Mouse (Mus musculus): ENCODE results near the gene Cdc6. TPM values are rescaled to one million over a fixed set of nuclear protein-coding genes. Genes with fewer than 3 reads are reported as not detected.

Cdc6 gene
- polyA plus RNA-seq, 1 experiment from 2014 or later = 45.3 TPM

GRCm38 (mm10) chr11:98936606-98937409, 29.2 kb downstream of the Cdc6 start:
- Histone ChIP-seq H3K36me3 (no peaks in the 10 kb centered on the region), H3K4me1 (replicated peaks) (peaks cover 93% of the 10 kb centered on the region), H3K9me3 (no peaks in the 10 kb centered on the region), H3K27me3 (ENCODE audit: insufficient read depth, poor library complexity, severe bottlenecking) (peaks cover 45% of the 10 kb centered on the region), H3K27ac (peak overlapping the region; percentile 93), H3K4me3 (peak overlapping the region; percentile 80)
- 3% methylated on average over 23 of the region's 23 CpGs for WGBS
- DNase-seq (ENCODE audit: low spot score) = peak; percentile 43

DNA sequence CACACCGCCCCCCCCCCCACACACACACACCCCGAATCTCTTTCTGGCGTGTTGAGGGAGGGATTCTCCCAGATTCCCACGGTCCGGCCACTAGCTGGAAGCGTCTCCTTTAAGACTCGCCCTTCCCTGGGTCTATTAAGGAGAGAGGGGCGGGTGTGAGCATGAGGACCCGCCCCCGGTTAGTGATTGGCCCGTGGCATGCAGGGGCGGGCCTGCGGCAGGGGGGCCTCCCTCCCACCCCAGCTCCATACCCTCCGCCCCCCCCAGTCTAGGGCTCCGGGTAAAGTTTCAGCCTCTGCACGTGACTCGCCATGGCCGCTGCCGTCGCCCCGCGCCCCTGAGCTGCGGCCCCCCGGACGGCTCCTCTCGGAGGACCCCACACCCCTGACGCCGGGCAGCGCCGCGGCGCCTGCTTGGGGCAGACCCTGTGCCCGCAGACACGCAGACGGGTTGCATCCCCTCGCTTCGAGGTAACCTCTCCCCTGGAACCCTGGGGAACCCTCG, 29.9 kb downstream of the Cdc6 start:
- Histone ChIP-seq H3K9me3 (no peaks in the 10 kb centered on the region), H3K27ac (peak overlapping the region; percentile 93), H3K36me3 (no peaks in the 10 kb centered on the region), H3K4me3 (peak overlapping the region; percentile 80), H3K4me1 (replicated peaks) (peaks cover 93% of the 10 kb centered on the region), H3K27me3 (ENCODE audit: insufficient read depth, poor library complexity, severe bottlenecking) (peaks cover 45% of the 10 kb centered on the region)
- peak; percentile 88 for DNase-seq (ENCODE audit: low spot score)
- under 1% methylated on average over 38 of the region's 38 CpGs for WGBS

- Histone ChIP-seq H3K4me3 (peak overlapping the region; percentile 80), H3K36me3 (no peaks in the 10 kb centered on the region), H3K4me1 (replicated peaks) (peaks cover 93% of the 10 kb centered on the region), H3K27ac (peak overlapping the region; percentile 93), H3K9me3 (no peaks in the 10 kb centered on the region), H3K27me3 (ENCODE audit: insufficient read depth, poor library complexity, severe bottlenecking) (peaks cover 45% of the 10 kb centered on the region)
- no peak for DNase-seq (ENCODE audit: low spot score)
- WGBS = under 1% methylated on average over 39 of the region's 39 CpGs
Observed at GRCm38 (mm10) chr11:98937914-98938694, 30.5 kb downstream of the Cdc6 start.

DNA sequence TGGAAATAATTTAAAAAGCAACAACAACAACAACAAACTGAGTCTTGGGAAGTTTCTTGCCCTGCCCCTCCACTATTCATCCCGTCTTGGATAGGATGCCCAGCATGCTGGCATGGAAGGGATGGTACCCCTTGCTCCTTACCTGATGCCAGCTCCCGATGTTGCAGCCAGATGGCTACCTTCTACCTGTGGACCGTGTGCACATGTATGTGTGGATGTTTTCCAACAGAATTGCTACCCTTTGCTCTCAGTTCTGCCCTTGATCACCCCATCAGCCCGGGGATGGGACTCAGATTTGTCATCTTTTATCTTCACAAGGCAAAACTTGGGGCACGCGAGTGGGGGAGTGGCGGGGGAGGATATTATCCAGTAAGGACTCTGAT, 31.1 kb downstream of the Cdc6 start:
- no peaks in the 10 kb centered on the region for H3K36me3 ChIP-seq
- DNase-seq (ENCODE audit: low spot score) = no peak
- peaks cover 45% of the 10 kb centered on the region for H3K27me3 ChIP-seq (ENCODE audit: insufficient read depth, poor library complexity, severe bottlenecking)
- H3K4me1 ChIP-seq (replicated peaks) = peaks cover 93% of the 10 kb centered on the region
- 51% methylated on average over 7 of the region's 7 CpGs for whole genome bisulfite sequencing
- H3K27ac ChIP-seq = peak overlapping the region; percentile 93
- no peaks in the 10 kb centered on the region for H3K9me3 ChIP-seq
- H3K4me3 ChIP-seq = peak overlapping the region; percentile 80

GRCm38 (mm10) chr11:98939084-98939952, 31.7 kb downstream of the Cdc6 start:
- Histone ChIP-seq H3K9me3 (no peaks in the 10 kb centered on the region), H3K27me3 (ENCODE audit: insufficient read depth, poor library complexity, severe bottlenecking) (peaks cover 41% of the 10 kb centered on the region), H3K27ac (peak overlapping the region; percentile 87), H3K36me3 (no peaks in the 10 kb centered on the region), H3K4me3 (peak overlapping the region; percentile 80), H3K4me1 (replicated peaks) (peaks cover 98% of the 10 kb centered on the region)
- no peak for DNase-seq (ENCODE audit: low spot score)
- WGBS = 48% methylated on average over 15 of the region's 15 CpGs

DNA sequence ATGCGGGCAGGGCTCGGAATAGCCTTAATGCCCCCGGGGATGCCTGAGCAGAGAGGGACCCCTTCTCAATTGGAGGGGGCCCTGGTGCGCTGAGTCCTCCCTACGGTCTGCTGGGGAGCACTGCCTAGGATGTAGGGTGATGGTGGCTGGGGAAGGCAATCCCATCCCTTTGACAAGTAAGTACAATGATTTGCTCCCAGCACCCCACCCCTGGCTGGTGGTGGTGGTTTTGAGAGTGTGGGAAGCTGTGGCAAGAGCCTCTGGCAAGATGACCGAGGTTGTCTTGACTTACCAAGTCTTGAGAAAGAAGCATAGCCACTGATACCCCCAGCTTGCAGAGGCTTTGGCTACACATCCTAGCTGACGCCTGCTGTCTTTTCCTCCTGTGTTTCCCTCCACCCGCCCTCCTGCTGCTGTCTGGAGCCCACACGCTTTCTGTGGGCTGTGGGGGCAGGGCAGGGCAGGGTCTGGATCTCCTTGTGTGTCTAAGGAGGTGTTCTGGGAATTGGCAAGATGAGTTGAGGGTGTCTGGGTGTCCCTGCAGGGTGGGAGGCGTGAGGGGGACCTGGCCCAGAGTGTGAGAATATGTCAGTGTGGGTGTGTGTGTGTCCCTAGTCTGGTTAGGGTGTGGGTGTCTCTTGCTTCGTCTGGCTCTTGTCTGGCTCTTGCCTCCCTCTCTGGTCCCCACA, 32.5 kb downstream of the Cdc6 start:
- peak overlapping the region; percentile 87 for H3K27ac ChIP-seq
- 51% methylated on average over 11 of the region's 11 CpGs for WGBS

GRCm38 (mm10) chr11:98940776-98941175, 33.2 kb downstream of the Cdc6 start:
- Histone ChIP-seq H3K4me3 (peak overlapping the region; percentile 80), H3K36me3 (no peaks in the 10 kb centered on the region), H3K27me3 (ENCODE audit: insufficient read depth, poor library complexity, severe bottlenecking) (peaks cover 27% of the 10 kb centered on the region), H3K27ac (peak overlapping the region; percentile 87), H3K4me1 (replicated peaks) (peaks cover 100% of the 10 kb centered on the region), H3K9me3 (no peaks in the 10 kb centered on the region)
- 38% methylated on average over 3 of the region's 3 CpGs for WGBS
- peak; percentile 8 for DNase-seq (ENCODE audit: low spot score)

More for the DNA sequence above, 32.5 kb downstream of the Cdc6 start:
- Histone ChIP-seq H3K36me3 (no peaks in the 10 kb centered on the region), H3K4me1 (replicated peaks) (peaks cover 100% of the 10 kb centered on the region), H3K4me3 (peak overlapping the region; percentile 80), H3K9me3 (no peaks in the 10 kb centered on the region), H3K27me3 (ENCODE audit: insufficient read depth, poor library complexity, severe bottlenecking) (peaks cover 33% of the 10 kb centered on the region)
- no peak for DNase-seq (ENCODE audit: low spot score)

GRCm38 (mm10) chr11:98941341-98941825, 33.8 kb downstream of the Cdc6 start:
- H3K36me3 ChIP-seq = no peaks in the 10 kb centered on the region
- no peak for DNase-seq (ENCODE audit: low spot score)
- H3K27me3 ChIP-seq (ENCODE audit: insufficient read depth, poor library complexity, severe bottlenecking) = peaks cover 21% of the 10 kb centered on the region
- H3K9me3 ChIP-seq = no peaks in the 10 kb centered on the region
- H3K4me1 ChIP-seq (replicated peaks) = peaks cover 98% of the 10 kb centered on the region
- peak overlapping the region; percentile 80 for H3K4me3 ChIP-seq
- 5% methylated on average over 12 of the region's 12 CpGs for whole genome bisulfite sequencing
- peak overlapping the region; percentile 87 for H3K27ac ChIP-seq

GRCm38 (mm10) chr11:98941826-98942550, 34.4 kb downstream of the Cdc6 start:
- 5% methylated on average over 15 of the region's 15 CpGs for WGBS
- DNase-seq (ENCODE audit: low spot score) = peak; percentile 88
- Histone ChIP-seq H3K9me3 (no peaks in the 10 kb centered on the region), H3K4me3 (peak overlapping the region; percentile 80), H3K4me1 (replicated peaks) (peaks cover 94% of the 10 kb centered on the region), H3K36me3 (no peaks in the 10 kb centered on the region), H3K27me3 (ENCODE audit: insufficient read depth, poor library complexity, severe bottlenecking) (peaks cover 17% of the 10 kb centered on the region), H3K27ac (peak overlapping the region; percentile 87)

- no peak for DNase-seq (ENCODE audit: low spot score)
- 72% methylated on average over 3 of the region's 3 CpGs for WGBS
- Histone ChIP-seq H3K27ac (peak overlapping the region; percentile 87), H3K4me1 (replicated peaks) (peaks cover 94% of the 10 kb centered on the region), H3K9me3 (no peaks in the 10 kb centered on the region), H3K27me3 (ENCODE audit: insufficient read depth, poor library complexity, severe bottlenecking) (peaks cover 17% of the 10 kb centered on the region), H3K4me3 (peak overlapping the region; percentile 80), H3K36me3 (no peaks in the 10 kb centered on the region)
Observed at GRCm38 (mm10) chr11:98942555-98942922, 34.9 kb downstream of the Cdc6 start.

DNA sequence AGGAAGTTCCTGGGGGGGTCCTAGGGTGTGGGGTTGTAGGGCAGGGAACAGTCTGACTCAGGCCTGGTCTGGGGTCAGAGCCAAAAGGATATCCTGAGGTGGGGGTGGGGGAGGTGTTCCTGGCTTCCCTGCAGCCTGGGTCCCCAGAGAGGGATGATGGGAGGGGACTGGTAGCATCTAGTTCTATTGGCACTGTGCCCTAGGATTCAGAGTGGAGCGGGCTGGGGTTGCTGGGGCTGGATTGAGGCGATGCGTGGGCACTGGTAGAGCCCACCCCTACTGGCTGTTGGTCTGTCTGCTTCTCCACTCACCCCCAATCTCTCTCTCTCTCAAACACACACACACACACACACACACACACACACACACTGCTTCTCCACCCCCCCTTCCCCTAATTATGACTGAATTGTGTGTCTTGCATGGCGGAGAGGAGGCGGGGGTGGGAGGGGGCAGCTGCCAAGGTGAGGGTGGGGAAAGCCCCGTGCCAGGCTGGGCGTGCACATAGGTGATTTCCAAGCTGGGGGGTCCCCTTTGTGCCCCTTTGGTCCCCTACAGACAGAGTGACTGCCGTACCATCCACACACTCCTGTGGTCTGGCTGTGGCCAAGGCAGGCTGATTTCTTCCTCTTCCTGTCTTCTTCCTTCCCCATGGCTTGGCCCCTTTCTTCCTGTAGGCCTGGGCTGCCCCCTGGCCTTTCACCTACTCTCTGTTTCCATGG, 35.5 kb downstream of the Cdc6 start:
- H3K4me3 ChIP-seq = peak overlapping the region; percentile 80
- H3K27ac ChIP-seq = peak overlapping the region; percentile 87
- H3K27me3 ChIP-seq (ENCODE audit: insufficient read depth, poor library complexity, severe bottlenecking) = peaks cover 17% of the 10 kb centered on the region
- H3K4me1 ChIP-seq (replicated peaks) = peaks cover 90% of the 10 kb centered on the region
- H3K36me3 ChIP-seq = no peaks in the 10 kb centered on the region
- WGBS = 84% methylated on average over 8 of the region's 8 CpGs
- H3K9me3 ChIP-seq = no peaks in the 10 kb centered on the region
- peak; percentile 12 for DNase-seq (ENCODE audit: low spot score)
